Mouse (Mus musculus) heart, adult 2 months (tissue): ENCODE measurements around the gene Steap3.

Experiments used
- CTCF ChIP-seq: fragments of 200-600 bp; IDR thresholded peaks from 2 replicates; pipeline ENCODE4 v1.8.1; 2022; ENCODE audit warnings: antibody characterized with exemption, mild to moderate bottlenecking, moderate library complexity
- POLR2A ChIP-seq: fragments of 200-500 bp; IDR thresholded peaks from 2 replicates; pipeline ENCODE4 v1.6.1; 2011; ENCODE audit warnings: mild to moderate bottlenecking, low read depth, low read length, control low read depth; ENCODE audit not compliant: insufficient read depth

DNA sequence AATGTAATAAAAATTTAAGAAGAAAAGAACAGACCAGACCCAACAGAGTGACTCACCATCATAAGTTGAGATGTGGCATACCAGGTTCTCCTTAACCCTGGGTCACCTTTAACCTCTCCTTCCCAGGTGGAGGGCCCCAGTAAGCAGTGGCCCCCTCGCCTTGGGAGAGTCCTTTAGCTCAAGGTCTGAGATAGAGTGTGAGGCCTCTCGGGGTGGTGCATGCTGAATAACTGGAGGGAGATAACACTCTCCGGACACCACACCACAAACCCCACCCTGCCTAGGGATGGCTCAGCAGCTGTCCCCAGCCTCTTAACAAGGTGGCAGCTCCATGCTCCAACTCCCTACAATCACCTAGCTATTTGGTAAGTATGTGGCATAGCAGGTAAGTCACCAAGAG is 1.6 kb downstream of the Steap3 start:
- TF ChIP-seq POLR2A: no peak
- no peak for TF ChIP-seq CTCF
